Mouse (Mus musculus) heart, embryonic 10.5 days (tissue): Measurements from ENCODE around the gene Yy1. TPM values are rescaled to one million over a fixed set of nuclear protein-coding genes. Genes with fewer than 3 reads are reported as not detected.
A peak's percentile ranks its signal among the peaks of the same experiment; 100 is the strongest.
"Not testable (repeated sequence)": the region's sequence is repeated elsewhere in the genome, so short reads cannot be mapped to it uniquely, and the experiment has no call there.

Experiments
- DNase-seq: peaks from one replicate; pipeline ENCODE4 v3.0.0-alpha.2; 2017; ENCODE audit warnings: low spot score
- H3K27ac ChIP-seq: fragments of 300-500 bp; sonication (generic); 2 replicates; pipeline ENCODE4 v1.5.1; 2016; ENCODE audit warnings: mild to moderate bottlenecking
- H3K27me3 ChIP-seq: fragments of 300-500 bp; sonication (generic); 2 replicates; pipeline ENCODE4 v1.6.1; 2016; ENCODE audit warnings: mild to moderate bottlenecking; ENCODE audit not compliant: poor library complexity, insufficient read depth, severe bottlenecking
- H3K36me3 ChIP-seq: fragments of 300-500 bp; sonication (generic); 2 replicates; pipeline ENCODE4 v1.6.1; 2016; ENCODE audit warnings: mild to moderate bottlenecking, moderate library complexity
- H3K4me1 ChIP-seq: fragments of 300-500 bp; sonication (generic); 2 replicates; pipeline ENCODE4 v1.6.1; 2016; ENCODE audit warnings: mild to moderate bottlenecking
- H3K4me3 ChIP-seq: fragments of 300-500 bp; sonication (generic); 2 replicates; pipeline ENCODE4 v1.5.1; 2016; ENCODE audit warnings: mild to moderate bottlenecking, moderate library complexity
- H3K9me3 ChIP-seq: fragments of 300-500 bp; sonication (generic); 2 replicates; pipeline ENCODE4 v1.6.1; 2016; ENCODE audit warnings: mild to moderate bottlenecking, moderate library complexity
- WGBS: fragments of 180-500 bp; shearing (Covaris S2); methylation state at CpG from one replicate; pipeline ENCODE4 v1.1.7; 2016; 5-methylcytosine and 5-hydroxymethylcytosine counted together
- polyA plus RNA-seq: library from polyadenylated mRNA; unstranded; fragments of >200 nt; fragmentation: Nextera tagmentation; extraction: Ambion mirVana; gene quantifications from 2 replicates; pipeline ENCODE4 v1.2.1, GENCODE M21; 2016

Gene Yy1
- polyA plus RNA-seq, 1 experiment from 2014 or later = 17.5 TPM

- peaks cover 5% of the 10 kb centered on the region; the same call in 1 of the 2 replicates for H3K27me3 ChIP-seq
- 0 out of 2 replicates have a peak overlapping the region, but pooled peaks have one; percentile 80 for H3K4me3 ChIP-seq
- H3K9me3 ChIP-seq = no peaks in the 10 kb centered on the region
- no peak overlapping the region for H3K27ac ChIP-seq
- H3K4me1 ChIP-seq = peaks cover 40% of the 10 kb centered on the region
- WGBS = 87% methylated on average over 3 of the region's 3 CpGs
- peaks cover 11% of the 10 kb centered on the region for H3K36me3 ChIP-seq
- no peak for DNase-seq
These were observed 41.6 kb downstream of the Yy1 start for GRCm38 (mm10) chr12:108834337-108834736.

GRCm38 (mm10) chr12:108834786-108835185, 42.0 kb downstream of the Yy1 start:
- Histone ChIP-seq H3K27ac (no peak overlapping the region), H3K27me3 (peaks cover 5% of the 10 kb centered on the region; the same call in 1 of the 2 replicates), H3K4me3 (peak overlapping the region; percentile 80), H3K36me3 (peaks cover 11% of the 10 kb centered on the region), H3K9me3 (no peaks in the 10 kb centered on the region), H3K4me1 (peaks cover 40% of the 10 kb centered on the region)
- no peak for DNase-seq
- WGBS = 46% methylated on average over 5 of the region's 5 CpGs

GRCm38 (mm10) chr12:108835208-108835839, 42.6 kb downstream of the Yy1 start:
- DNase-seq = no peak
- H3K27me3 ChIP-seq = peaks cover 5% of the 10 kb centered on the region; the same call in 1 of the 2 replicates
- H3K36me3 ChIP-seq = peaks cover 11% of the 10 kb centered on the region
- peaks cover 40% of the 10 kb centered on the region for H3K4me1 ChIP-seq
- no peaks in the 10 kb centered on the region for H3K9me3 ChIP-seq
- peak overlapping the region; percentile 91 for H3K27ac ChIP-seq
- 2% methylated on average over 51 of the region's 51 CpGs for WGBS
- peak overlapping the region; percentile 80 for H3K4me3 ChIP-seq

- Histone ChIP-seq H3K27me3 (peaks cover 5% of the 10 kb centered on the region; the same call in 1 of the 2 replicates), H3K36me3 (peaks cover 14% of the 10 kb centered on the region), H3K4me3 (peak within 1 kb of the TSS; percentile 80), H3K4me1 (peaks cover 40% of the 10 kb centered on the region), H3K27ac (peak within 1 kb of the TSS; percentile 91), H3K9me3 (no peaks in the 10 kb centered on the region)
- under 1% methylated on average over 52 of the region's 53 CpGs for WGBS
- DNase-seq = peak; percentile 98
These were observed 43.2 kb downstream of the Yy1 start, which contains the start of the genes Slc25a29 and Slc25a47 for GRCm38 (mm10) chr12:108835840-108836409. Gene Slc25a29, minus strand, starts transcription at chr12:108835883. Gene Slc25a47, plus strand, starts transcription at chr12:108836046.

GRCm38 (mm10) chr12:108836722-108837121, 43.9 kb downstream of the Yy1 start:
- Histone ChIP-seq H3K27me3 (peaks cover 5% of the 10 kb centered on the region; the same call in 1 of the 2 replicates), H3K9me3 (no peaks in the 10 kb centered on the region), H3K4me1 (peaks cover 40% of the 10 kb centered on the region), H3K4me3 (peak overlapping the region; percentile 80), H3K27ac (peak overlapping the region; percentile 91), H3K36me3 (peaks cover 22% of the 10 kb centered on the region)
- 52% methylated on average over 7 of the region's 7 CpGs for WGBS
- DNase-seq = no peak

- Histone ChIP-seq H3K9me3 (no peaks in the 10 kb centered on the region), H3K36me3 (peaks cover 62% of the 10 kb centered on the region), H3K4me3 (no peak overlapping the region), H3K27me3 (no peaks in the 10 kb centered on the region), H3K4me1 (peaks cover 24% of the 10 kb centered on the region), H3K27ac (no peak overlapping the region)
- DNase-seq = no peak
- WGBS = 82% methylated on average over 6 of the region's 6 CpGs
These were observed 48.4 kb downstream of the Yy1 start for GRCm38 (mm10) chr12:108841181-108841580.

- WGBS = 90% methylated on average over 7 of the region's 7 CpGs
- peaks cover 62% of the 10 kb centered on the region for H3K36me3 ChIP-seq
- H3K9me3 ChIP-seq = no peaks in the 10 kb centered on the region
- no peak for DNase-seq
- peaks cover 9% of the 10 kb centered on the region for H3K4me1 ChIP-seq
- H3K27me3 ChIP-seq = no peaks in the 10 kb centered on the region
- no peak overlapping the region for H3K4me3 ChIP-seq
- no peak overlapping the region for H3K27ac ChIP-seq
These were observed 49.9 kb downstream of the Yy1 start for GRCm38 (mm10) chr12:108842663-108843062.

- H3K27ac ChIP-seq, H3K9me3 ChIP-seq, H3K27me3 ChIP-seq, DNase-seq, H3K4me3 ChIP-seq: not testable (repeated sequence)
- 90% methylated on average over 3 of the region's 3 CpGs for WGBS
- Histone ChIP-seq H3K36me3 (peaks cover 29% of the 10 kb centered on the region), H3K4me1 (peaks cover 12% of the 10 kb centered on the region; the same call in 1 of the 2 replicates)
These were observed 55.3 kb downstream of the Yy1 start for GRCm38 (mm10) chr12:108848033-108848432.

- peaks cover 12% of the 10 kb centered on the region; the same call in 1 of the 2 replicates for H3K4me1 ChIP-seq
- WGBS = 89% methylated on average over 4 of the region's 4 CpGs
- DNase-seq = no peak
- H3K27me3 ChIP-seq = no peaks in the 10 kb centered on the region
- H3K27ac ChIP-seq = no peak overlapping the region
- no peaks in the 10 kb centered on the region for H3K9me3 ChIP-seq
- H3K4me3 ChIP-seq = no peak overlapping the region
- H3K36me3 ChIP-seq = peaks cover 16% of the 10 kb centered on the region
These were observed 56.8 kb downstream of the Yy1 start for GRCm38 (mm10) chr12:108849488-108850022.

GRCm38 (mm10) chr12:108850129-108850528, 57.4 kb downstream of the Yy1 start:
- no peak overlapping the region for H3K27ac ChIP-seq
- H3K4me1 ChIP-seq = peaks cover 12% of the 10 kb centered on the region; the same call in 1 of the 2 replicates
- no peak for DNase-seq
- no peak overlapping the region for H3K4me3 ChIP-seq
- peaks cover 11% of the 10 kb centered on the region for H3K36me3 ChIP-seq
- H3K9me3 ChIP-seq = no peaks in the 10 kb centered on the region
- no peaks in the 10 kb centered on the region for H3K27me3 ChIP-seq
- whole genome bisulfite sequencing = 75% methylated on average over 8 of the region's 8 CpGs

- Histone ChIP-seq H3K27ac (no peak overlapping the region), H3K4me1 (peaks cover 19% of the 10 kb centered on the region; the same call in 1 of the 2 replicates), H3K27me3 (no peaks in the 10 kb centered on the region), H3K4me3 (no peak overlapping the region), H3K9me3 (no peaks in the 10 kb centered on the region), H3K36me3 (peaks cover 3% of the 10 kb centered on the region; the same call in 1 of the 2 replicates)
- no peak for DNase-seq
- 87% methylated on average over 8 of the region's 8 CpGs for WGBS
These were observed 58.1 kb downstream of the Yy1 start for GRCm38 (mm10) chr12:108850886-108851285.

- no peak overlapping the region for H3K4me3 ChIP-seq
- no peak for DNase-seq
- H3K9me3 ChIP-seq = no peaks in the 10 kb centered on the region
- peaks cover 3% of the 10 kb centered on the region; the same call in 1 of the 2 replicates for H3K36me3 ChIP-seq
- peaks cover 20% of the 10 kb centered on the region; the same call in 1 of the 2 replicates for H3K4me1 ChIP-seq
- no peak overlapping the region for H3K27ac ChIP-seq
- H3K27me3 ChIP-seq = no peaks in the 10 kb centered on the region
- WGBS = 90% methylated on average over 8 of the region's 8 CpGs
These were observed 60.0 kb downstream of the Yy1 start for GRCm38 (mm10) chr12:108852822-108853221.

- WGBS = 86% methylated on average over 10 of the region's 10 CpGs
- Histone ChIP-seq H3K4me1 (peaks cover 20% of the 10 kb centered on the region; the same call in 1 of the 2 replicates), H3K4me3 (no peak overlapping the region), H3K27me3 (no peaks in the 10 kb centered on the region), H3K27ac (no peak overlapping the region), H3K9me3 (no peaks in the 10 kb centered on the region), H3K36me3 (peaks cover 15% of the 10 kb centered on the region)
- no peak for DNase-seq
These were observed 62.3 kb downstream of the Yy1 start for GRCm38 (mm10) chr12:108855081-108855480.
